Mouse (Mus musculus): ENCODE data around the gene Oma1.

Oma1 gene

DNA sequence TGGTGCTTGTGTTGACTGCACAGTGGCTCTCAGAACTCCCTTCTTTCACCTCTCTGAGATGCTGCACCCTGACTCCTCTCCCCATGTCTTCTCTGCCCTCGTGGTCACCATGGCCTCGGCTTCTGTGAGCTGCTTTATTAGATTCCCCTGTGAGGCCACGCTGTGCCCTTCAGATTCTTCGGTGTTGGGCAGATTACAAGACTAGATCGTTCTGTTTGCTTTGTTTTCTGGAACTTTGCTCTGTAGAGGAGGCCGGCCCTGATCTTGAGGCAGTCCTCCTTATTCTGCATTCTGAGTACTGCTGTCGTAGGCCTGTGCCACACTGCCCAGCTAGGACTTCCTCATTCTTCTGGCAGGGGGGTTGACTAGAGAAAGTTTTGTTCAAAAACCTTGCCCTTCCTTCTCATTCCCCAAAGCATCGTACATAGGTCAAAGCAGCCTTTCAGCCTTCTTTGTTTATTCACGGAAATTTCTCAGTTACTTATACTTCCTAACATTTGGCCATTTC is 45.4 kb downstream of the Oma1 start:
- DNase-seq: no peak

DNA sequence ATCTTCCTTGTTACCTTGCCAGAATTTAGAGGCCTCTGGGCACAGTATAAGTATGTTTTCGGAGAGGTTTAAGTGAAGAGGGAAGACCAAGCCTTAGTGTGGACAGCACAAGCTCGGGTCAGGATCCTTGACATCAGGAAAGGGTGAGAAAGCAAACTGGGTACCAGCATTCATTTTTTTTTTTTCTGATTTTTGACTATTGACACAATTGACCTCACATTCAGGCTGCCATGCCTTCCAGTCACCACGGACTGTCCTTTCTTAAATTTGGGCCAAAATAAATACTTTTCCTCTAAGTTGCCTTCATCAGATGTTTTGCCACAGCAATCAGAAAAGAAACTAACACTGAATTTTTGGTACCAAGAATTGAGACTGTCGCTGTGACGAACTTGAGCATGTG is 68.6 kb downstream of the Oma1 start:
- DNase-seq: no peak

DNA sequence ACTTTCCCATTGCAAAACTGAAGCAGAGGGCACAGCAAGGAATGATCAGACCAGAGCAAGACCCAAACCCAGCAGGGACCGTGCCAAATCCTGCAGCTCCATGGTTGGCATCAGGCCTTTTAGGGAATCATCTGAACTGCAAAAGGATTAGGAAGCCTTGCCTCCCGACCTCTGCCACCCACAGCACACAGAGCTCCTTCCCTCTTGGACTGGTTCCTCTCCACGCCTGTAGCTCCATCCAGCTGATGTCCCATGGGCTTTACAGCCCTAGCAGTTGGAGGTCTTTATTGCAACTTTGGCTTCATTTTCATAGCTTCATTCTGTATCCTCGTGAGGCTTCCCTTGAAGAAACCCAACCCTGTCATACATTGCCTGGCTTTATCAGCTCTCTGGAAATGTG is 71.4 kb downstream of the Oma1 start:
- no peak for DNase-seq

DNA sequence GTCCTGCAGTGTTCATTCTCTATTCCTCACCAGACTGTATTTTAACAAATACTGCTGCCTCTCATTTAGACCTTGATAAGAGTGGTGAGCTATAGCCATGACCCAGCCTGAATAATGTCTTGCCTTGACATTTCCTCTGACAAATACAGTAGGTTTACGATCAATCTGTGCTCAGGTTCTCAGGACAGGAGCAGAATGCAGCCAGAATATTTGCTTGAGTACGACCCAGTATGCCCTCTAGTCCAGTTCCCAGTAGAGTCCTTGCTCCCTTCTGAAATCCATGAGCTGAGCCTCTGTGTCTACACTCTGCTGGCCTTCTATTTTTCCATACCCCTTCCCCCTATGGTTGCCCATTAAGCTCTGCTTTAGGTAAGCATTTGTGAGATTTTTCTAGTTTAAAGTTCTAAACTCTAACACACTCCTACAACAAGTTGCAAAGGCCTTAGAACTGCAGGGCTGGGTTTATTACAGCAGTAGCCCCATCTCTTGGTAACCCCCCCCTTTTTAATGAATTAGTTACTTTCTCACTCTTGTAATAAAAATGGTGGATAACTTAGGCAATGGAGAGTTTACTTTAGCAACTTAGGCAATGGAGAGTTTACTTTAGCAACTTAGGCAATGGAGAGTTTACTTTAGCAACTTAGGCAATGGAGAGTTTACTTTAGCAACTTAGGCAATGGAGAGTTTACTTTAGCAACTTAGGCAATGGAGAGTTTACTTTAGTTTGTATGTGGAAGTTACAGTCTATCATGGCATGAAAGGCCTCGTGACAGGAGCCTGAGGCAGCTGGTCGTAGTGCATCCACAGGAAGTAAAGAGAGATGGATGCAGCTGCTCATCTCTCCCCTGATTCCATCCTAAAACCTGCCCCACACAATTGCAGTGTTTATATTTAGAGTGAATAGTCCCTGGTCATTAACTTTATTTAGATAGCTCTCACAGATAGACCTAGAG is 72.5 kb downstream of the Oma1 start:
- DNase-seq: no peak

- no peak for DNase-seq
Observed at GRCm38 (mm10) chr4:103387292-103387691, 73.7 kb downstream of the Oma1 start.

- no peak for DNase-seq
Observed at GRCm38 (mm10) chr4:103388530-103389178, 75.0 kb downstream of the Oma1 start.

DNA sequence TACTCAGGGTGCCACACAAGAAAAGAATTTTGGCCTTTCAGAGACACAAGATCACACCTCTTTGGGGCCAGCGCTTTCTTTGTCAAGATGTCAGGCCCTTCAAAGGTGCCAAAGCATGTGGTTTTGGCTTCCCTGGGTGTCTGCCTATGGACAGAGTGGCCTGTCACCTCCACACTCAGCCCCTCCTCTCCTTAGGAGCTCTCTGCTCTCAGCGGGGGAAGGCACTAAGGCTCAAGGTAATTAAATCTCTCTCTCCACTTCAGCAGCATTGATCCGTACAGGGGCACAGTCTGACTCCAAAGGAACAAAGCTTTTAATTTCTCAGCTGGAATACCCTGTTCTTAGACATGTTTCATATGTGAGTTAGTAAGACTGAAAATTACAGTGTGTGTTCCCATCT is 76.0 kb downstream of the Oma1 start:
- no peak for DNase-seq

DNA sequence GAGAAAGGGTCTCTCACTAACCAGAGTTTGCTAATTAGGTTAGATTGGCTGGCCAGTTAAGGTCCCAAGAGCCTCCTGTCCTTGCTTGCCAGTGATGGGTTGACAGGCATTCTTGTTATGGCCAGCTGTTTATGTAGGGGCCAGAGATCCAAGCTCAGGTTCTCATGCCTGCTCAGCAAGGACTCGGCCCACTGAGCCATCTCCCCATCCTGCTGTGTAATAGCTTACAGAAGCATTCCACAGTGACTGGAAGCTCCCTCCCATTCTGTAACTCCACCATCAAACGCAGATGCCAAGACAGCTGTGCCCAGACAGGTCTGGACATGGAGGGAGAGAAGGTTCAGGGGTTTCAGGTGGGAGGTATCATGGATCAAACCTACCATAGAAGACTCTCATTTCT is 76.9 kb downstream of the Oma1 start:
- DNase-seq: no peak

DNA sequence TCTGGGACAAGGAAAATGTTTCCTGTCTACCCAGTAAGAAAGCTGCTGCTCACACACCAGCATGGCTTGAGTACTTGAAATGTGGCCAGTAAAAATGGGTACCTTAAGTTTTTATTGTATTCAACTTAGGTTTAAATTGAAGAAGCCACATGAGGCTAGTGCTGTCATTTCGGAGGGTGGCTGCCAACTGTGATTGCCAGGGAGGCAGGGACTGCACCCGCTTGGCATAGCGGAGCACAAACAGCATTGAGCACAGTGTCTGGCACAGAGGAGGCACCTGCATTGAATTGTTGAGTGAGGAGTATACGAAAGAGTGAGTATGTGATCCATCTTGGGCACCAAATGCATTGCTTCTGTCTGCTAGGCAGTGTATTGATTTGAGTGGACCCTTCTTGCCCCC is 81.5 kb downstream of the Oma1 start:
- DNase-seq: no peak

- DNase-seq: no peak
Observed at GRCm38 (mm10) chr4:103395905-103396304, 82.3 kb downstream of the Oma1 start.

DNA sequence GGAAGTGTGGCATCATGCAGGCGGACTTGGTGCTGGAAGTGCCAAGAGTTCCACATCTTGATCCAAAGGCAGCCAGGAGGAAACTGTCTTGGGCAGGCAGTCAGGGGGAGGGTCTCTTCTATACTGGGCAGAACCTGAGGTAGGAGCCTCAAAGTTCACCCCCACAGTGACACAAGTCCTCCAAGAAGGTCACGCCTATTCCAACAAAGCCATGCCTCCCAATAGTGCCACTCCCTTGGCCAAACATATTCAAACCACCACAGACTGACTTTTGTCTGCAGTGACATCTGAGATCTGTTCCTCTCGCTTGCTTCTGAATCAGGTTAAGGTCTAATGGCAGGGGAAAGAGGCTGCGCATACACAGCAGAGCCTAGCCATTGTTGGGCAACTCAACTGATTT is 83.3 kb downstream of the Oma1 start:
- no peak for DNase-seq

DNA sequence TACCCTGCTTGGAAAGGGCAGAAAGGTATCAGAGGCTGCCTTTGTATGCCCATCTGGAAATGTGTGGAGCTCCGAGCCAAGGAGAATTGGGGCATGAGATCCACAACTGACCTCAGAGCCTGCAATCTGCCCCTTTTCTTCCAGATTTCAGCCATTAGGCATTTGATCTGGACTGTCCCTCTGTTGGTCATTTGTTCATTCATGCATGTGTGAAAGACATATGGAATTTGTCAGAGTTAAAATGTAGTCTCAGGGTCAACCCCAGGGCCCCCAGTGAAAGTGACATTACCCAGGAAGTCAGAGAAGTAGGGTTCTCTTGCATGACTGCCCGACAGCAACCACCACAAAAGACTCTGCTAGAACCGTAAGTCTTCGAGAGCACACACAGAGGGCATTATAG is 89.0 kb downstream of the Oma1 start:
- no peak for DNase-seq

GRCm38 (mm10) chr4:103405321-103405720 is 91.7 kb downstream of the Oma1 start:
- no peak for DNase-seq

DNA sequence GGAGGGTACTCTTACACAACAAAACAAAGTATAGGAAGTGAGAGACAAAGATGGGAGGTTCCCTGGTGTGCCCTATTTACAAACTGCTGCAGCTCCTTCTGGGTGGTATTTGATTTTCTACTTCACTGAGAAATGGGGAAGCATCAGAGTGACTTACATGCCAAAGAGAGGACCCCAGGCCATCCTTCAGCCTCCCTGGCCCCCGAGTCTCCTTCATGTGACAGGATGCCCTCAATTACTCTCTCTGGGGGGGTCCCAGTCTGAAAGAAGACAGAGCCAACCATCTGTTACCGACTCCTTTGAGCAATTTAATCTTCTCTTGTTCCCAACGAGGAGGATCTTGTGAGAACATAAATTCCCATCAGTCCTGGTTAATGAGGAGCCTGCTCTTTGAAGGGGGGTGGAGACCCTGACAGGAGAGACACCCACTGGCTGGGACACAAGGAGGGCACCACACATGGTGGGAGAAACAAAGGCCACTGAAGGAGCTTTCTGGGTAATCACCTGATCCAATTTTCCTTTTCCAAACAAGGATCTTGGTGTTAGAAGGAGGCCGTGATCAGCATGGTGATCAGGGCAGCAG is 96.7 kb downstream of the Oma1 start:
- DNase-seq: no peak
